Mouse (Mus musculus): ENCODE data around the gene Cox4i2.
A peak's percentile ranks its signal among the peaks of the same experiment; 100 is the strongest.

The Cox4i2 gene

GRCm38 (mm10) chr2:152734984-152735383 lies 19.0 kb upstream of the Cox4i2 start:
- peak; percentile 95 for DNase-seq (ENCODE audit: low spot score in 2 of 2)

- DNase-seq (ENCODE audit: low spot score in 2 of 2) = peak; percentile 93 to 94
Observed at GRCm38 (mm10) chr2:152736090-152736601, 17.8 kb upstream of the Cox4i2 start, which contains the start of gene Id1. Id1 (plus strand) TSS chr2:152736251.

- DNase-seq (ENCODE audit: low spot score in 2 of 2) = peak in 1 of 2 experiments; percentile 46
Observed at GRCm38 (mm10) chr2:152736748-152737147, 17.2 kb upstream of the Cox4i2 start.

GRCm38 (mm10) chr2:152737306-152738221 lies 16.4 kb upstream of the Cox4i2 start:
- peak; percentile 43 to 50 for DNase-seq (ENCODE audit: low spot score in 2 of 2)

- no peak for DNase-seq (ENCODE audit: low spot score in 2 of 2)
Observed at GRCm38 (mm10) chr2:152738341-152738740, 15.6 kb upstream of the Cox4i2 start.

GRCm38 (mm10) chr2:152739031-152739841 lies 14.7 kb upstream of the Cox4i2 start:
- DNase-seq (ENCODE audit: low spot score in 2 of 2) = peak; percentile 87 to 90

GRCm38 (mm10) chr2:152739842-152740260 lies 14.1 kb upstream of the Cox4i2 start:
- peak in 1 of 2 experiments; percentile 58 for DNase-seq (ENCODE audit: low spot score in 2 of 2)

- no peak for DNase-seq (ENCODE audit: low spot score in 2 of 2)
Observed at GRCm38 (mm10) chr2:152740490-152740889, 13.5 kb upstream of the Cox4i2 start.

- peak; percentile 70 to 72 for DNase-seq (ENCODE audit: low spot score in 2 of 2)
Observed at GRCm38 (mm10) chr2:152741153-152742041, 12.6 kb upstream of the Cox4i2 start.

- peak; percentile 63 to 69 for DNase-seq (ENCODE audit: low spot score in 2 of 2)
Observed at GRCm38 (mm10) chr2:152742435-152742834, 11.5 kb upstream of the Cox4i2 start.

- no peak for DNase-seq (ENCODE audit: low spot score in 2 of 2)
Observed at GRCm38 (mm10) chr2:152756474-152757393, 2.8 kb downstream of the Cox4i2 start.

- DNase-seq (ENCODE audit: low spot score in 2 of 2) = no peak
Observed at GRCm38 (mm10) chr2:152757478-152757877, 3.5 kb downstream of the Cox4i2 start.

- no peak for DNase-seq (ENCODE audit: low spot score in 2 of 2)
Observed at GRCm38 (mm10) chr2:152758351-152758750, 4.4 kb downstream of the Cox4i2 start.

- DNase-seq (ENCODE audit: low spot score in 2 of 2) = no peak
Observed at GRCm38 (mm10) chr2:152763310-152763709, 9.3 kb downstream of the Cox4i2 start.

- no peak for DNase-seq (ENCODE audit: low spot score in 2 of 2)
Observed at GRCm38 (mm10) chr2:152764172-152765044, 10.4 kb downstream of the Cox4i2 start.

- no peak for DNase-seq (ENCODE audit: low spot score in 2 of 2)
Observed at GRCm38 (mm10) chr2:152765045-152765674, 11.2 kb downstream of the Cox4i2 start.

- DNase-seq (ENCODE audit: low spot score in 2 of 2) = peak; percentile 85 to 91
Observed at GRCm38 (mm10) chr2:152766387-152767123, 12.6 kb downstream of the Cox4i2 start.

Measured in heart, adult 9 months (tissue).